Mouse (Mus musculus) splenic B cell, adult 2 months (primary cell): ENCODE results near the gene Sdf4.

Experiments used
- DNase-seq: peaks from one replicate; pipeline ENCODE4 v3.0.0-alpha.2; 2011; ENCODE audit warnings: low read depth, low spot score
- H3K27me3 ChIP-seq: 2 replicates; pipeline ENCODE4 v1.6.1; 2012; ENCODE audit warnings: mild to moderate bottlenecking, low read length, moderate library complexity, mixed read lengths; ENCODE audit not compliant: control insufficient read depth, poor library complexity, insufficient read depth, severe bottlenecking
- H3K36me3 ChIP-seq: 2 replicates; pipeline ENCODE4 v1.6.1; 2012; ENCODE audit warnings: mild to moderate bottlenecking, low read length, moderate library complexity, mixed read lengths; ENCODE audit not compliant: control insufficient read depth, poor library complexity, insufficient read depth, severe bottlenecking

The Sdf4 gene

DNA sequence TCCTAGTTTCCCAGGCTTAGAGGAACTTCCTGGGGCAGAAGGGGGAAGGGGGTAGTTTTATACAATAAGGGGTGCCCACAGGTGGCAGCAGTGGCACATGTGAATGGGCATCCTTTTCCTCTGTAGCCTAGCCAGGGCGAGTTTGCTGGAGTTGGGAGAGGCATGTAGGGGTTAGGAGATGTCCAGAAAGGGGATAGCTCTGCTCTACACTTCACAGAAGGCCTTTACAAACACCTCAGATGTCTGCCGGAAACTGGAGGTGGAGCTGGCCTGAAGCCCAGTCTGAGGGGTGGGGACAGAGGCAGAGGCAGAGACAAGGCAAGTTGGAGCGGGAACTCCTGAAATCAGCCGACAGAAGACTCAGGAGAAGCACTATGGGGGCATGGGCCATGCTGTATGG lies 33.3 kb downstream of the Sdf4 start, which contains the start of gene Tnfrsf18:
Gene Tnfrsf18 (plus strand): TSS at position 152 of the 400 bp plus-strand sequence.
- Histone ChIP-seq H3K36me3 (no peaks in the 10 kb centered on the region), H3K27me3 (no peaks in the 10 kb centered on the region)
- peak; percentile 63 for DNase-seq

DNA sequence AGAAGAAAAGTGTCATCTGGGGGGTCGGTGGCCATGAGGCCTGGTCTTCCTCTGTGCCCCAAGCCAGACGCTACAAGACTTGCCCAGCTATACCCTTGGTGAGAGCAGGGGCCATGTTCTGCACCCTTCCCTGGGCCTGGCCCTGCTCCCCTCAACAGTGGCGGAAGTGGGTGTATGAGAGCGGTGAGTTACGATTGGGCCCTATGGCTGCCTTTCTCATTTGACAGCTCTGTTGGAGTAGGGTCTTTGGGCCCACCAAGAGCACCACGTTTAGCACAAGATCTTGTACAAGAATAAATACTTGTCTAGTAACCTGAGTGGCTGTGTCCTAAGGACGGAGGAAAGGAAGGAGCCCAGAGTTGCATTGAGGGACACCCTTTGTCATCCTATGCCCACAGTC lies 35.9 kb downstream of the Sdf4 start:
- no peaks in the 10 kb centered on the region for H3K36me3 ChIP-seq
- H3K27me3 ChIP-seq, result no peaks in the 10 kb centered on the region
- DNase-seq, result no peak

DNA sequence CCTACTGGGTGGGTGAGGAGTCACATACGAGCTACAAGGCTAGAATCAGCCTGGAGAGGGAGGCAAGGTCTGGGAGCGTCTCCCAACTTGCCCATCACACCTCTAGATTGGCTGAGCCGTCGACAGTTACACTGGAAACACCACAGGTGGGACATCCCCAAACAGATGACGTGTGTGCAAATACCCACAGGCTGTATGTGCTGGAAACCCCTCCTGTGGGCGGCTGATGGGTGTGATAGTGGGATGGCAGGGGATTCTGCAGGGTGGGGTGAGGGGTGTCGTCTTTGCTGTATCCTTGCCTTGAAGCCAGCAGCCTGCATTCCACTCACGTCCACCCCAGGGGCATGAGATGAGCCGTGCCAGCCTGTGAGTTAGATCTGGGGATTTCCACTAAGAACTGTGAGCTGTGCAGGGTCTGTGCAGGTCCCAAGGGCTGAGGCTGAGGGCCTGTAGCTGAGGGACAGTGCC lies 38.0 kb downstream of the Sdf4 start:
- no peaks in the 10 kb centered on the region for H3K27me3 ChIP-seq
- no peak for DNase-seq
- no peaks in the 10 kb centered on the region for H3K36me3 ChIP-seq

DNA sequence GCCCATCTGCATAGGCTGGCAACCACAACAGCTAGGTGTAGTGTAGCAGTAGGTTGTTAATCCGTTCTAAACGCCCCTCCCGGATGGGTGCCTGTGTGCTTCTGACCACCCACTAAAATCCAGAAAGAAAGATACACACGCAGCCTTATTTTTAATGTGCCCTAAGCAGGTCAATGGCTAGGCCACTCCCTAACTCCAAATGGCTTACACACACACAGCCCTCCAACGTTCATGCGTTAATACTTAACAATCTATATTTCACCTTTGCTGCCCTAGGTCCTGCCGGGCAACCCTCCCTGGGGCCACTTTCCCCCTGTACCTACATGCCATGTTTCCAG lies 38.6 kb downstream of the Sdf4 start:
- H3K27me3 ChIP-seq, result no peaks in the 10 kb centered on the region
- no peaks in the 10 kb centered on the region for H3K36me3 ChIP-seq
- no peak for DNase-seq

DNA sequence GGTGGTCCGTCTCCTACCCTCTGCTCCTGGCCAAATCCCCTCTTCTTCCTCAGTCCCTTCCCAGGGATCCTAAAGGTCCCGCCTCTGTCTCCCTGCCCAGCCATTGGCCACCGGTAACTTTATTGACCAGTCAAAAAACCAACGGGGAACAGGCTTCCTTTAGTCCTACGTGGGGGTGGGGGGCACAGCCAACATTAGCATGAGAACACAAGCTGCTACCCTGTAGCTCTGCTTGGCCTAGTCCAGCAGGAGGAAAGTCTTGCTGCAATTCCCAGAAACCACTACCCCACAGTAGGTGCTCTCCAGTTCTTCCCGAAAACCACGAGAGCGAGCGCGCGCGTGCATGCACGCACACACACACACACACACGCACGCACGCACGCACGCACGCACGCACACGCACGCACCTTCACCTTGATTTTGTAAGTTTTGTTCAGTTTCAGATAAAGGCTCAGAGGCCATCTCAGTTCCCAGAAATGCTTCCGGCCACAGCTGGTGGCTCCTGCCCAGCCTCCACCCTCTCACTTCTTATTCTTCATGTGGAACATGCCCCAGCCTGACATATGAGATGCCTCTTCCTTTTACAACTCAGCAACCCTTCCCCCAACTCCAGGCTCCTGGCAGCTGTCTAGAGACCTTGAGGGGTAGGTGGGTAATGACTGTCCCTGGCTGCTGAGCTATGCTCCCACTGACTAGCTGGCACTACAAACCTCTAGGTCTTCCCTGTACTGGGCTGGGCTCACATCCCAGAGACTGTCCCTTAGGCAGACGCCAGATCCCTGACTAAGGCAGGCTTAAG lies 39.1 kb downstream of the Sdf4 start:
- peak; percentile 69 for DNase-seq
- no peaks in the 10 kb centered on the region for H3K27me3 ChIP-seq
- no peaks in the 10 kb centered on the region for H3K36me3 ChIP-seq

DNA sequence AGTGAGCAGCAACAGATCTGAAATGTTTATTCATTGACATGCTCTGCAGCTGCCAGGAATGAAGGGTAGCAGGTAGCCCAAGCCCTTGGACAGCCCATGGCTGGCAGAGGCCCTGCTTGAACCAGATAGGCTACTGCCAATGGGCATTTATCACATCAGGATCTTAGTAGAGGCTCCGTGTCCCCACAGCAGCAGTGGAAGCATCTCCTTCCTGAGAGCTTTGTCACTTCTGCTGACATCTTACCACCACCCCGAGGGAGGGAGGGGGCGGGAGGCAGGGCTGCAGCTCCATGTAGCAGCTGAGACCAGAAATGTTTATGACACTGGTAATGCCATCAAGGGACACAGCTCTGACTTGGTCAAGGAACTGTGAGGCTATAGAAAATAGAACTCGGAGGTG lies 40.2 kb downstream of the Sdf4 start:
- DNase-seq, result no peak
- Histone ChIP-seq H3K36me3 (no peaks in the 10 kb centered on the region), H3K27me3 (no peaks in the 10 kb centered on the region)

DNA sequence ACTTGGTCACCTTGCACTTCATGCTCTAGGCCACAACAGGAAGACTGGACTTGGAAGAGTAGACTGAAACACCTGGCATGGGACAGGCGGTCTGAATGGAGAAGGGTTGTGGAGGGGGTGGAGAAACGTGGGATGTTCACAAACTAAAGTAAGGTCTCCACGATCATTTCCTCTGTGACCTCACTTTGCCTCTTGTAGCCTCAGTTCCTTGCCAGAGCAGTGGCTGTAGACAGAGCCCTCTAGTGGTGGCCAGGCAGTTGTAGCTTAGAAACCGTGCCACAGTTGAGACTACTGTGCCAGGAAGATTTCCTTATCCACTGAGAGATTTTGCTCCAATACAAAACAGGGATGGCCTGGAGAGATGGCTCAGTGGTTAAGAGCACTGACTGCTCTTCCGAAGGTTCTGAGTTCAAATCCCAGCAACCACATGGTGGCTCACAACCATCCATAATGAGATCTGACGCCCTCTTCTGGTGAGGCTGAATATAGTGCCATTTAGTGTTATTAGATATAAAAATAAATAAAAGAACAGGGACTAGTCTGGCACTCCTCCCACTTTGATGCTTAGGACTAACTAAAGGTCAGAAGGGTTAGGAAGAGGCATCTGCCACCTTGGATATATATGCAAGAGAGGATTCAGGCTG lies 40.9 kb downstream of the Sdf4 start:
- H3K27me3 ChIP-seq, result no peaks in the 10 kb centered on the region
- H3K36me3 ChIP-seq, result no peaks in the 10 kb centered on the region
- DNase-seq, result peak; percentile 76

DNA sequence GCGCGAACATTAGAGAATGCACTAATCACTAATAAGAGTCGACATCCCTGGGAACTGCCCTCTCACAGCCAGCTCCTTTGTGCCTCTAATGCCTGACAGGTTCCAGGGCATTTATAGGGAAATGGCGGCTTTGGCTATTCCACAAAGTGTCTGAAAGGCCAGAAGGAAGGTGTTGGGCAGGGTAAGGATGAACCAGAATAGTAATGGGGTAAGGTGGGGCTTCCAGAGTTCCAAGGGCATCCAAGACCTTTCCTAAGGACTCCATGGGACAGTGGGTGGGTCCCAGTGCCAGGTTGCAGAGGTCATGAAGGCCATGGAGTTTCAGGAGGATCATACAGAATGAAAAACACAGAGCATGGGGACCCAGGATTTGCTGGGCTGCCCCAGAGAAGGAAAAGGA lies 41.6 kb downstream of the Sdf4 start:
- no peak for DNase-seq
- Histone ChIP-seq H3K27me3 (no peaks in the 10 kb centered on the region), H3K36me3 (no peaks in the 10 kb centered on the region)

DNA sequence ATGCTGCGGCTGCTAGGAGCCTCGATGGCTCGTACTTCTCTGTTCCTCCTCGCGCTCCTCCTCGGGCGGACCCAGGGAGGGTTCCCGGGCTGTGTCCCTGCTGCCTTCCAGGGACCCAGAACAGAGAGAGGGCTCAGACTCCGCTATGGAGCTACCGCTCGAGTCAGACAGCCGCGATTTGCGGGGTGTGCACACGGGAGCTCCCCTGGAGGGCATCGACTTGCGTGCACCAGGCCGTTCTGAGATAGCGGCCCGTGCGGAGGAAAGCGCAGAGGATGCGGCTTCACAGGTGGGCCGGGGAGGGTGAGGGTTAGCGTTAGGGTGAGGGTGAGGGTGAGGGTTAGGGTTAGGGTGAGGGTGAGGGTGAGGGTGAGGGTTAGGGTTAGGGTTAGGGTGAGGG lies 42.2 kb downstream of the Sdf4 start:
- peak; percentile 25 for DNase-seq
- Histone ChIP-seq H3K36me3 (no peaks in the 10 kb centered on the region), H3K27me3 (no peaks in the 10 kb centered on the region)

DNA sequence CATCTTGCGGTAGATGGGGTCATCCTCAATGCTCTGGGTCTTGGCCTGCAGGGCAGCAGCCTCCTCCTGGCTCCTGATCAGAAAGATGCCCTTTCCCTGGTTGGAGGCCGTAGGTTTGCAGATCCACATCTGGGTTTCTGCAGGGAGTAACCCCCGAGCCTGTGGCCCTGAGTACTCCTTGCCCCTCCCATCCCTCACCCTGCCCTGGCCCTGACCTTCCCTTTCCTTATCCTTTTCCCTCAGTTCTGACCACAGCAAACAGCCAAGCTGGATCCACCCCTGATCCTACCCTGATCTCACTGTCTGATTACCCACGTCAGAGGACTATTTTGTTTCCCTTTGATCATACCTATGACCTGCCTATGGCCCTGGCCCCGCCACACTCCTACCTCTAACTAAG lies 52.1 kb downstream of the Sdf4 start:
- H3K36me3 ChIP-seq, result no peaks in the 10 kb centered on the region
- DNase-seq, result no peak
- H3K27me3 ChIP-seq, result no peaks in the 10 kb centered on the region

DNA sequence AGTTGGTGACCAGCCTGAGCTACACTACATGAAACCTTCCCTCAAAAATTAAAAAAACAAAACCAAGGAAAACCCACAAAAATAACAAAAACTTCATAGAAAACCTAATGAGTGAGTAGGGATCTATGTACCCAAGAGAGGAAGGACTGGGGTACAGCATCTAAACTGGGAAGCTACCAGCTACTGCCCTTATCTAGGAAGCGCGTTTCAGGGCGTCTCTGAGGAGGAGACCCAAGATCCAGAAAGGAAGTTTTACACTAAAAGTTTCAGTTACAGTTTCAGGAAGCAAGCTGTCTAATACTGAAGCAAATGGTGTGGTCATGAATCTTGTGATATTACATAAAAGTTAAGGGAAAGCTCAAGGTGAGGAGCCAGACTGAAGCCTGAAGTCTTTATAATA lies 57.1 kb downstream of the Sdf4 start:
- no peak for DNase-seq
- Histone ChIP-seq H3K36me3 (no peaks in the 10 kb centered on the region), H3K27me3 (no peaks in the 10 kb centered on the region)

DNA sequence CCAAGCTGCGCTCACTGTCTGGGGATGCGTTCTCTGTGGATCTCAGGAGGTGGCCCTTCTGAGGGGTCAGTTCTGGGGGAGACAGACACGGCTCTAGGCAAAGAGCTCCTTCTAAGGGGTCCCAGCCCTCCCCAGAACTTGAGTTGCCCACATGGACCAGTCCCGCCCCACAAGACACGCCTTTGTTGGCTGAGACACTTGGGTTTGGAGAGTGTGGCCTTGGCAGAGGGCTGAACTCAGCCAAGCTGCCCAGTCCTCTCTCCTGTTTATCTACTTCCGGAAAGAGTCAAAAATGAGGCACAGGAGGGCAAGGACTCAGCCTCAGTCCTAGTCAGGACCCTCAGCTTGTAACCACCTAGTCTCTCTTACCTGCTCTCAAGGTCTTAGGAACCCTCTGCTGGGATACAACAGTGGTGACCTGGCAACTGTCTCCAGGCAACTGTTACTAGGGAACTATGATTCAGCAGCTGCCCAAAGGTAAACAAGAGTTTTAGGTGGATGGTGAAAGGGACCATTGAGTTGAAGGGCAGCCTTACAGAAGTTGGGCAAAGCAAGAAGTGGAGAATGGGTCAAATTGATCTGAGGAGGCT lies 57.8 kb downstream of the Sdf4 start:
- no peak for DNase-seq
- H3K27me3 ChIP-seq, result no peaks in the 10 kb centered on the region
- no peaks in the 10 kb centered on the region for H3K36me3 ChIP-seq

DNA sequence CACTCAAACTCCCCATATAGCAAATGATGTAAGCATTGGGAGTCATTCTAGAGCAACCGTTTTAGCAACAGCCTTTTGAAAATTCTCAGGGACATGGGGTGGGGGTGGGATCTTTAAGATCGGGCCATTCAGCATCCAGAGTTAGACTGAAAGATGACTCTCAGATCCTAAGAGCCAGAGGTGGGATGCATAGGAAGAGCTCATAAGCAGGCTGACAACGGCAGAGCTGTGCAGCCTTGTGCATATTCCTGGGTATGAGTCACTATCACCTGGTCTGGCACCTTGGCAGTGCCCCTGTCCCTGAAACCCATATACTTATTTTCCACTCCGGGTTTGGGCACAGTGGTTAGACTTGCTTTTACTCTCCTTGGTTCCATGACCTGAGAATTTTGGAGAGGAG lies 60.4 kb downstream of the Sdf4 start:
- Histone ChIP-seq H3K27me3 (no peaks in the 10 kb centered on the region), H3K36me3 (no peaks in the 10 kb centered on the region)
- DNase-seq, result no peak

DNA sequence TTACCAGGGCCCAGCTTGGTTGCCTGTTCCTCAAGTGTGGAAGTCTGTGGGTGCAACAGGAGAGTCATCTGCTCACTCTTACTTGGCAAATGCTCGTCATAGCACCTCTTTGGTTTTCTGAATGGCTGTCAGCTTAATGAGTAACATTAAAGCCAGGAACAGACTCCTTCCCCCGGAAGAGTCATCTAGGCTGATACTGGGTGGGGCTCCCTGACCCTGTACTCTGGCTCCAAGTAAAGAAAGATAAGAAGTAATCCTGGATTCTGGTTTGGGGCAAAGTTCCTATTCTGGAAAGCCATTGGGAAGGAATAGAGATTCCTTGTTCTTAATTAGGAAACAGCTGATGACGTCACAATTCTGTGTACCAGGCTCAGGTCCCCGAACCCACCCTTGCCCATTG lies 61.5 kb downstream of the Sdf4 start:
- no peak for DNase-seq
- H3K36me3 ChIP-seq, result no peaks in the 10 kb centered on the region
- H3K27me3 ChIP-seq, result no peaks in the 10 kb centered on the region

DNA sequence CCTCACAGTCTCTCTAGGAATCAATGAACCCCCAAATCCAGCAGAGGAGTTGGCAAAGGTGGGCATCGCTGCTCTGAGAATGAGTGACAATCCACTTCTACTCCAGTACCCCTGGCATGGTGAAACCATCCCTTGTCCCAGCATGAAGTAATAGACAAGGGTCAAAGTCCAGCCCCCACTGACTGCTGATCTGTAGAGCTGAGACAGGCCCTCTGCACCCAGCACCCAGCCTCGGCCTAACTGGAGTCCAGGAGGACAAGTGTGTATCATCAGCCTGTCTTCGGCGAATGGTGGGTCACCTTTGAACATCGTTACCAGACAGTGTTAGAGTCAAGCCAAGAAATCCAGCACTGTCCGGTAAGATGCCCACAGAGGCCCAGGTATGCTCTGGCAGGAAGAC lies 61.9 kb downstream of the Sdf4 start:
- H3K36me3 ChIP-seq, result no peaks in the 10 kb centered on the region
- no peak for DNase-seq
- no peaks in the 10 kb centered on the region for H3K27me3 ChIP-seq
